Mouse (Mus musculus): ENCODE results near the gene Atpaf1.

GRCm38 (mm10) chr4:115835576-115835975 lies 51.0 kb downstream of the Atpaf1 start:
- TF ChIP-seq CTCF (IDR thresholded peaks at IDR 0.05; ENCODE audit: extremely low read depth, insufficient read length, insufficient replicate concordance, low read depth, low read length) (no peak), POLR2A (IDR thresholded peaks at IDR 0.05; ENCODE audit: low read depth, low read length) (no peak)

All from small intestine, adult 2 months (tissue).